Mouse (Mus musculus): ENCODE data around the gene Retreg1. TPM values are rescaled to one million over a fixed set of nuclear protein-coding genes. Genes with fewer than 3 reads are reported as not detected.

The Retreg1 gene
- 29.8 TPM for polyA plus RNA-seq (2015; fragmentation: Illumina TruSeq; extraction: RNeasy Lipid Tissue Mini Kit (QIAGEN cat#74804); ENCODE audit: insufficient read depth, low read depth, low replicate concordance)

DNA sequence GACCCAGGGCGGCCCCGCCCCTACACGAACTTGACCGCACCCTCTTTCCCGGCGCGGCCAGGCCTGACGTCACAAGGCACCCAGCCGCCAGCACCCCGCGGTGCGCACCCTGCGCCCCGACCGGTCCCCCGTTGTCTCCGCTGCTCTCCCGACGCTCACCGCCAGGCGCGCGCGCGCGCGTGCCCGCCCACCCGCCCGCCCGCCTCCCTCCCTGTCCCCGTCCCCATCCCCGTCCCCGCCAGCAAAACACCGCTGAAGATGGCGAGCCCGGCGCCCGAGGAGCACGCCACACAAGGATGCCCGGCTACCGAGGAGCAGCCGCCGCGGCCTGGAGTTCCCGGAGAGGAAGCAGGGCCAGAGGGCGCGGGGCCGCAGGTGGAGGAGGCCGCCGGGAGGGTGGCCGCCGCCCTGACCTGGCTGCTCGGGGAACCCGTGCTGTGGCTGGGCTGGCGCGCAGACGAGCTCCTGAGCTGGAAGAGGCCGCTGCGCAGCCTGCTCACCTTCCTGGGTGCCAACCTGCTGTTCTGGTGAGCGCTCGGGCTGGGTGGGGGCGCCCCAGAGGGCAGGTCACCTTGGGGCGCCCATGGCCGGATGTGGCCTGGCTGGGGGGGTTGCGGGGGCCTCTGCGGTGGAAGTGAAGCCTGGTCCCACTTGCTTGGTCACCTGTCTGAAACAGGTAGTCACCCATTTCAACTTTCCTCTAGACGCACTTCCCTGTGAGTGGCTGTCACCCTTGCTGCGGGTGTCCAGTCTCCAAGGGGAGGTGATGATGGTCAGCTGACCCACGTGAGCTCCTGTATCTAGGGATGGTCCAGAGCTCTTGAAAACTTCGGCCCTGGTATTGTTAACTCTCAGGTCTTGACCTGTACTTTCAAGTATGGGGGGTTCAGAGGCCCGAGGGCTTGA is at the start of gene Retreg1:
TSS of gene Retreg1 (plus strand) at position 95 of the 906 bp plus-strand sequence.

DNA sequence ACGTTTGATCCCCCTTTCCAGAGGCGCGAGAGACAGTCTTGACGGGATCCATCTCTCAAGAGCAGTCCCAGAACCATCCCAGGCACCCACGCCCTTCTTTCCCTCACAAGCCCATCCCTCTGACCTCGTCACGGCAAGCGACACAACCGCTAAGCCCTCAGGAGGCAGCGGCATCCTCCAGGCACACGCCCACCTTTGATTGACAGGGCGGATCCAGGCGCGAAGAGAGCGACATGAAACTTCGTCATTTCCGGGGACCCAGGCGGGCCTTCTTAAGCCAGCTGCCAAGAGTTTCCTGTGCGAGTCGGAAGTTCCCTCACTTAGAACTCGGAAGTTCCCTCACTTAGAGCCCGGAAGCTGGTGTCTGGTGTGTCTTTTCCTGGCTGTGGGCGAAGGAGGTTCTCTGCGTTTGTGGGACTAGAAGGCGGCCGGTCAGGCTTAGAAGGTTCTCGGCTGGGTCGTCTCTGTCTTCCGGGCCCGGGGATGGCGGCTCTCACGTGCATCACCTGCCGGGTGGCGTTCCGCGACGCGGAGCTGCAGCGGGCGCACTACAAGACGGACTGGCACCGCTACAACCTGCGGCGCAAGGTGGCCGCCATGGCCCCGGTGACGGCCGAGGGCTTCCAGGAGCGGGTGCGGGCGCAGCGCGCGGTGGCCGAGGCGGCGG is 141.2 kb downstream of the Retreg1 start, which contains the start of gene Zfp622:
TSS of gene Zfp622 (plus strand) at position 300 of the 667 bp plus-strand sequence.

Other genes with a start within 250 kb of the Retreg1 start
- 7.6 TPM for gene Myo10, start 220.7 kb upstream of the Retreg1 start, polyA plus RNA-seq (2015; fragmentation: Illumina TruSeq; extraction: RNeasy Lipid Tissue Mini Kit (QIAGEN cat#74804); ENCODE audit: insufficient read depth, low read depth, low replicate concordance)
- 9.9 TPM for gene Zfp622, start 141.2 kb downstream of the Retreg1 start, polyA plus RNA-seq (2015; fragmentation: Illumina TruSeq; extraction: RNeasy Lipid Tissue Mini Kit (QIAGEN cat#74804); ENCODE audit: insufficient read depth, low read depth, low replicate concordance)

All from pancreas, adult 10 weeks (tissue).